Mouse (Mus musculus) thymus, adult 2 months (tissue): Measurements from ENCODE around the gene Hck. TPM values are rescaled to one million over a fixed set of nuclear protein-coding genes. Genes with fewer than 3 reads are reported as not detected.

Experiments
- DNase-seq: peaks from one replicate; pipeline ENCODE4 v3.0.0; 2021
- H3K27ac ChIP-seq: fragments of 200-500 bp; 2 replicates; pipeline ENCODE4 v1.5.1; 2012; ENCODE audit warnings: low read length, control low read depth; ENCODE audit not compliant: control insufficient read depth, insufficient read depth
- H3K27me3 ChIP-seq: fragments of 200-500 bp; 2 replicates; pipeline ENCODE4 v1.6.1; 2012; ENCODE audit warnings: mild to moderate bottlenecking, low read length, moderate library complexity, mixed read lengths; ENCODE audit not compliant: control insufficient read depth, insufficient read depth
- H3K36me3 ChIP-seq: fragments of 200-500 bp; 2 replicates; pipeline ENCODE4 v1.6.1; 2012; ENCODE audit warnings: mild to moderate bottlenecking, low read length, moderate library complexity; ENCODE audit not compliant: control insufficient read depth, insufficient read depth
- H3K4me1 ChIP-seq: fragments of 200-500 bp; replicated peaks from 2 replicates; pipeline ENCODE4 v1.6.1; 2012; ENCODE audit warnings: low read length; ENCODE audit not compliant: control insufficient read depth, insufficient read depth
- H3K4me3 ChIP-seq: fragments of 200-500 bp; 2 replicates; pipeline ENCODE4 v1.5.1; 2012; ENCODE audit warnings: mild to moderate bottlenecking, low read length, control low read depth, moderate library complexity; ENCODE audit not compliant: control insufficient read depth, insufficient read depth
- CTCF ChIP-seq: fragments of 200-500 bp; IDR thresholded peaks from 2 replicates; pipeline ENCODE4 v1.5.1; 2012; ENCODE audit warnings: mild to moderate bottlenecking, control low read depth, low read length, moderate library complexity, borderline replicate concordance; ENCODE audit not compliant: control insufficient read depth, poor library complexity, insufficient read depth; ENCODE audit errors: extremely low read depth
- POLR2A ChIP-seq: fragments of 200-500 bp; IDR thresholded peaks from 2 replicates; pipeline ENCODE4 v1.6.1; 2012; ENCODE audit warnings: mild to moderate bottlenecking, low read length, control low read depth, moderate library complexity; ENCODE audit not compliant: control insufficient read depth, poor library complexity, insufficient read depth; ENCODE audit errors: extremely low read depth
- WGBS: fragments of 180-500 bp; shearing (Covaris S2); methylation state at CpG from one replicate; pipeline ENCODE4 v1.1.7; 2018; 5-methylcytosine and 5-hydroxymethylcytosine counted together
- polyA plus RNA-seq: library from polyadenylated mRNA; depleted of rRNA; stranded (reverse); fragments of >200 nt; gene quantifications from 2 replicates; pipeline ENCODE4 v1.2.3, GENCODE M21; 2012; rRNA removed

The Hck gene
- 14.6 and 22.1 TPM in 2 replicates for polyA plus RNA-seq

GRCm38 (mm10) chr2:153108313-153109264 lies at the start of gene Hck:
Gene Hck (plus strand): TSS chr2:153108468.
- Histone ChIP-seq H3K27ac (no peak within 1 kb of the TSS), H3K27me3 (peaks cover 4% of the 10 kb centered on the region; the same call in 1 of the 2 replicates), H3K4me3 (peak within 1 kb of the TSS; percentile 18), H3K4me1 (peaks cover 7% of the 10 kb centered on the region), H3K36me3 (no peaks in the 10 kb centered on the region)
- WGBS: 5% methylated on average over 52 of the region's 52 CpGs
- TF ChIP-seq POLR2A: no peak
- TF ChIP-seq CTCF: no peak
- peak; percentile 26 for DNase-seq

DNA sequence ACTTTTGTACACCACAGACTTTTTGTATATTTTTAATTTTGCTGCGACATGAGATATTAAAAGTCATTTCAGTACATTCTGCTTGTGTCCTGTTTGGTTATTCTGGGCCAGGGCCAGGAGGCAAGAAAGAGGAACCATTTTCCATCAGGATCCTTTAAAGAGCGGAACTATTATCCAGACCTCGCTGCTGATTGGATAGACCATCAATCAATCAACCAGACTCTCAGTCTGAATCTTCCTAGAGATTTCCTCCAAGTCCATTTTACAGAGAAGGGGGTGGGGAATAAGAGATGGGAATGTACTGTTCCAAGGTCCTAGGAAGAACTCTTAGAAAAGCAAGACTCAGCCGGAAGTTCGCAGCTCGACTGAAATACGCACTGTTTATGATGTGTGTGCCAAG lies 48.1 kb upstream of the Hck start:
- no peak for TF ChIP-seq POLR2A
- TF ChIP-seq CTCF: no peak
- 95% methylated on average over 7 of the region's 7 CpGs for WGBS
- no peaks in the 10 kb centered on the region for H3K4me1 ChIP-seq
- no peaks in the 10 kb centered on the region for H3K36me3 ChIP-seq
- H3K27ac ChIP-seq: no peak overlapping the region
- no peaks in the 10 kb centered on the region for H3K27me3 ChIP-seq
- DNase-seq: no peak
- H3K4me3 ChIP-seq: no peak overlapping the region

GRCm38 (mm10) chr2:153063394-153063793 lies 44.9 kb upstream of the Hck start:
- H3K4me1 ChIP-seq: no peaks in the 10 kb centered on the region
- WGBS: 56% methylated on average over 3 of the region's 3 CpGs
- no peak for DNase-seq
- TF ChIP-seq CTCF (no peak), POLR2A (no peak)
- H3K27ac ChIP-seq: no peak overlapping the region
- no peaks in the 10 kb centered on the region for H3K36me3 ChIP-seq
- H3K4me3 ChIP-seq: no peak overlapping the region
- no peaks in the 10 kb centered on the region for H3K27me3 ChIP-seq

DNA sequence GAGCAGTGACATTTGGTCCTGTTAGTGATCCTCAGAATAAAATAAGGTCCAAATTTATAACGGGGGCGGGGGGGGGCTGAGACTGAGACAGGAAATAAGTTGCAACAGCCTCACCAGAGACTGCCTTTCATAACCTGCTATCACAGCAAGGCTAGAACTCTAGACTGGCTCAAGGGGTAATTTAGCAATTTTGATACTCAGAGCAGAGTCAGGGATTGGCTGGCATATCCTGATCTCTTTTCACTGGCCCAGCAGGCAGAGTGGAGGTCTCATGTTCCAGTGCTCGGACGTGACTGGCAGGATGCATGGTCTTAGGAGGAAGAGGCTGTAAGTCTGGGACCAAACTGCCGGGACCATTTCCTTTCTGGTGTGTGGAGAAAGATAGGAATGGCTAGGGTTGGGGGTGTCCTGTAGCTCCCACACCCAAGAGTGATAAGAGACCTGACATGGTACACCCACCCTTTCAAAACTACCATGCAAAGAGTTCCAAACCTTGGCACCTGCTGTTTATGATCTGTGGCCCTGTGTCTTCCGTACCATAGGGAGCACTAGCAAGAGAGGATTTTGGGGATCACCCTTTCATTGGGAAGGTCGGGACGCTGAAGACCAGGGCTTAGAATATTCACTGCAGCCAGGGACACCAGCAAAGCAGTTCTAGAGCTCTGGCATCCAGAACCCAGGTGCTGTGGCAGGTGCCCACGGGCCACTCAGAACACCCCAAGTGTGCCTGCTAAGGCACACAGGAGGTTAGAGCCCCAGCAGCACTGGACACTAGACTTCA lies 43.9 kb upstream of the Hck start:
- Histone ChIP-seq H3K36me3 (no peaks in the 10 kb centered on the region), H3K27me3 (no peaks in the 10 kb centered on the region), H3K4me1 (no peaks in the 10 kb centered on the region), H3K27ac (no peak overlapping the region), H3K4me3 (no peak overlapping the region)
- no peak for TF ChIP-seq POLR2A
- no peak for TF ChIP-seq CTCF
- no peak for DNase-seq
- 73% methylated on average over 9 of the region's 9 CpGs for WGBS

- no peaks in the 10 kb centered on the region for H3K27me3 ChIP-seq
- WGBS: 50% methylated on average over 12 of the region's 12 CpGs
- no peak for DNase-seq
Measured at GRCm38 (mm10) chr2:153065747-153066508, 42.3 kb upstream of the Hck start, which contains the start of gene Ccm2l. Gene Ccm2l (plus strand): TSS chr2:153065955.

GRCm38 (mm10) chr2:153066991-153067390 lies 41.3 kb upstream of the Hck start:
- TF ChIP-seq CTCF (no peak), POLR2A (no peak)
- H3K27me3 ChIP-seq: no peaks in the 10 kb centered on the region
- no peak overlapping the region for H3K27ac ChIP-seq
- H3K36me3 ChIP-seq: no peaks in the 10 kb centered on the region
- DNase-seq: no peak
- H3K4me1 ChIP-seq: no peaks in the 10 kb centered on the region
- H3K4me3 ChIP-seq: no peak overlapping the region
- 84% methylated on average over 6 of the region's 6 CpGs for WGBS

More at GRCm38 (mm10) chr2:153065747-153066508, 42.3 kb upstream of the Hck start, which contains the start of gene Ccm2l:
- Histone ChIP-seq H3K4me3 (no peak within 1 kb of the TSS), H3K27ac (no peak within 1 kb of the TSS), H3K4me1 (no peaks in the 10 kb centered on the region), H3K36me3 (no peaks in the 10 kb centered on the region)
- TF ChIP-seq POLR2A (no peak), CTCF (no peak)
